Mouse (Mus musculus) liver, embryonic 12.5 days (tissue): Measurements from ENCODE around the gene Efhc1. TPM values are rescaled to one million over a fixed set of nuclear protein-coding genes. Genes with fewer than 3 reads are reported as not detected.

ENCODE experiments used
- ATAC-seq: fragments of 200-750 bp; cut with Nextera tagmentation; 2 replicates; pipeline ENCODE4 v1.8.0; 2017; ENCODE audit warnings: moderate number of reproducible peaks, mild to moderate bottlenecking, moderate library complexity
- H3K27ac ChIP-seq: fragments of 300-500 bp; sonication (generic); 2 replicates; pipeline ENCODE4 v1.5.1; 2016; ENCODE audit warnings: mild to moderate bottlenecking
- H3K27me3 ChIP-seq: fragments of 300-500 bp; sonication (generic); replicated peaks from 2 replicates; pipeline ENCODE4 v1.6.1; 2016; ENCODE audit warnings: mild to moderate bottlenecking, moderate library complexity
- H3K36me3 ChIP-seq: fragments of 300-500 bp; sonication (generic); 2 replicates; pipeline ENCODE4 v1.6.1; 2016; ENCODE audit warnings: mild to moderate bottlenecking, moderate library complexity
- H3K4me1 ChIP-seq: fragments of 300-500 bp; sonication (generic); 2 replicates; pipeline ENCODE4 v1.6.1; 2016
- H3K4me2 ChIP-seq: fragments of 300-500 bp; sonication (generic); 2 replicates; pipeline ENCODE4 v1.6.1; 2016; ENCODE audit warnings: mild to moderate bottlenecking, moderate library complexity
- H3K4me3 ChIP-seq: fragments of 300-500 bp; sonication (generic); 2 replicates; pipeline ENCODE4 v1.5.1; 2016; ENCODE audit warnings: mild to moderate bottlenecking, moderate library complexity
- H3K9ac ChIP-seq: fragments of 300-500 bp; sonication (generic); 2 replicates; pipeline ENCODE4 v1.6.1; 2016; ENCODE audit warnings: mild to moderate bottlenecking, moderate library complexity
- H3K9me3 ChIP-seq: fragments of 300-500 bp; sonication (generic); replicated peaks from 2 replicates; pipeline ENCODE4 v1.6.1; 2016; ENCODE audit warnings: mild to moderate bottlenecking, moderate library complexity
- WGBS: fragments of 180-500 bp; shearing (Covaris S2); methylation state at CpG from one replicate; pipeline ENCODE4 v1.1.7; 2016; ENCODE audit not compliant: insufficient replicate concordance; 5-methylcytosine and 5-hydroxymethylcytosine counted together
- polyA plus RNA-seq: library from polyadenylated mRNA; unstranded; fragments of >200 nt; fragmentation: Nextera tagmentation; extraction: Ambion mirVana; gene quantifications from 2 replicates; pipeline ENCODE4 v1.2.1, GENCODE M21; 2016

The Efhc1 gene
- polyA plus RNA-seq, result 0.62 and 0.77 TPM in 2 replicates

- ATAC-seq, result peak; percentile 94
These were observed at the start of gene Efhc1 for GRCm38 (mm10) chr1:20951300-20951763. TSS of gene Efhc1 (plus strand) at chr1:20951626.

GRCm38 (mm10) chr1:20905501-20906127, 45.8 kb upstream of the Efhc1 start:
- H3K9me3 ChIP-seq, result no peaks in the 10 kb centered on the region
- no peaks in the 10 kb centered on the region for H3K27me3 ChIP-seq
- H3K27ac ChIP-seq, result no peak overlapping the region
- no peak for ATAC-seq
- no peaks in the 10 kb centered on the region for H3K36me3 ChIP-seq
- no peak overlapping the region for H3K4me2 ChIP-seq
- no peak overlapping the region for H3K4me3 ChIP-seq
- WGBS, result 73% methylated on average over 8 of the region's 8 CpGs
- H3K9ac ChIP-seq, result no peak overlapping the region
- no peaks in the 10 kb centered on the region for H3K4me1 ChIP-seq

More at GRCm38 (mm10) chr1:20951300-20951763, at the start of gene Efhc1:
- Histone ChIP-seq H3K4me2 (peak within 1 kb of the TSS; percentile 85), H3K4me3 (peak within 1 kb of the TSS; percentile 60), H3K9me3 (no peaks in the 10 kb centered on the region), H3K27ac (no peak within 1 kb of the TSS), H3K36me3 (no peaks in the 10 kb centered on the region), H3K9ac (peak within 1 kb of the TSS; percentile 55; the same call in 1 of the 2 replicates), H3K4me1 (peaks cover 17% of the 10 kb centered on the region), H3K27me3 (no peaks in the 10 kb centered on the region)
- WGBS, result under 1% methylated on average over 23 of the region's 23 CpGs

DNA sequence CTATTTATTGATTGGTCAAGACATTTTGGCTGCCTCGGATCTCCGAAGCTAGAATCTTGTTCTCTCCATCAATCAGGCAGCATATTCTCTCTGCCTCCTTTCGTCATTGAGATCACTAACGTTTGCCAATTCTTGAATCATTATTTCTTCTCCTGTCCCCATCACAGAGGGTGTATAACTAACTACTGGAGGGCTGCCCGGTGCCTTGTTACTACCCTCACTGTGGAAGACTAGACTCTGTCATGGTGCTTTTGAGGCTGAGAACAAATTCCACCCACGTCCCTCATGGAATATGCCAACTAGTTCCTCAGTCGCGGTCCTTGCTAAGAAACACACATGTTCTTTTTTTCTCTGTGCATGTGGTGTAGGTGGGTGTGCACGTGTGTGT, 45.3 kb upstream of the Efhc1 start:
- H3K4me2 ChIP-seq, result no peak overlapping the region
- H3K4me1 ChIP-seq, result no peaks in the 10 kb centered on the region
- 78% methylated on average over 9 of the region's 9 CpGs for WGBS
- no peak overlapping the region for H3K27ac ChIP-seq
- no peaks in the 10 kb centered on the region for H3K36me3 ChIP-seq
- no peak for ATAC-seq
- H3K9ac ChIP-seq, result no peak overlapping the region
- H3K4me3 ChIP-seq, result no peak overlapping the region
- H3K27me3 ChIP-seq, result no peaks in the 10 kb centered on the region
- no peaks in the 10 kb centered on the region for H3K9me3 ChIP-seq

- 53% methylated on average over 4 of the region's 4 CpGs for WGBS
- ATAC-seq, result no peak
- Histone ChIP-seq H3K9me3 (no peaks in the 10 kb centered on the region), H3K9ac (no peak overlapping the region), H3K36me3 (no peaks in the 10 kb centered on the region), H3K27ac (no peak overlapping the region), H3K4me1 (peaks cover 8% of the 10 kb centered on the region; the same call in 1 of the 2 replicates), H3K4me2 (no peak overlapping the region), H3K4me3 (no peak overlapping the region), H3K27me3 (no peaks in the 10 kb centered on the region)
These were observed 42.9 kb upstream of the Efhc1 start for GRCm38 (mm10) chr1:20908541-20908940.

GRCm38 (mm10) chr1:20912115-20912514, 39.3 kb upstream of the Efhc1 start:
- H3K4me1 ChIP-seq, result peaks cover 8% of the 10 kb centered on the region; the same call in 1 of the 2 replicates
- H3K27ac ChIP-seq, result no peak overlapping the region
- no peak for ATAC-seq
- H3K4me3 ChIP-seq, result no peak overlapping the region
- H3K9ac ChIP-seq, result no peak overlapping the region
- no peak overlapping the region for H3K4me2 ChIP-seq
- no peaks in the 10 kb centered on the region for H3K27me3 ChIP-seq
- H3K36me3 ChIP-seq, result no peaks in the 10 kb centered on the region
- no peaks in the 10 kb centered on the region for H3K9me3 ChIP-seq
- 23% methylated on average over 2 of the region's 2 CpGs for WGBS

DNA sequence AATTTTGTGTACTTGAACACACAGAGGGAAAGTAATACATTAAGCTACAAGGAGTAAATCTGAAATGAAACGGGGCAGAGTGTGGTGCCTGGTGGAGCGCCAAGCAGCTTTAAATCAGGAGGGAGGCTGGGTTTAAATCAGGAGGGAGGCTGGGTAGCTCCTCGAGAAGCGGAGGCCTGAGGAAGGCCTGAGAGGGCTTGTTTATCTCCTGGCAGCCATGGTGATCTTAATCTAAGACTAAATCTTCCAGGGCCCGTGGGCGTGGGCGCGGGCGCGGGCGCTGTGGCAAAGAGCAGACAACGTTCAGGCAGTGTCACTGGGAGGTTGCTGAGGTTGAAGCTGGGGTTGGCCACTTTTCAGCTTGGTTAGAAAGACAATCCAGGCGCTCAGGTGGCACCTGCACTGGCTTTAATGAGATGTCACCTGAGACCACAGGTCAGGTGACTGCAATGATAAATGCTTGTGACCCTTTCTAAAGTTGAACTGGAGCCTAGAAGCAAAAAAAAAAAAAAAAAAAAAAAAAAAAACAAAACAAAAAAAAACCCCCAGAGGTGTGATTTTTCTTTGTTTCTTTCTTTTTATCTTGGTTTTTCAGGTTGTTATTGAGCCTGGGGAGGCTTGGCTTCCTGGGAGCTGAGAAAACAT, 38.8 kb upstream of the Efhc1 start:
- no peaks in the 10 kb centered on the region for H3K9me3 ChIP-seq
- H3K27ac ChIP-seq, result no peak overlapping the region
- no peak for ATAC-seq
- H3K27me3 ChIP-seq, result no peaks in the 10 kb centered on the region
- peaks cover 8% of the 10 kb centered on the region; the same call in 1 of the 2 replicates for H3K4me1 ChIP-seq
- no peak overlapping the region for H3K4me3 ChIP-seq
- no peak overlapping the region for H3K4me2 ChIP-seq
- WGBS, result 33% methylated on average over 13 of the region's 13 CpGs
- no peaks in the 10 kb centered on the region for H3K36me3 ChIP-seq
- no peak overlapping the region for H3K9ac ChIP-seq

- Histone ChIP-seq H3K9ac (no peak overlapping the region), H3K4me3 (no peak overlapping the region), H3K27me3 (no peaks in the 10 kb centered on the region), H3K4me1 (peaks cover 8% of the 10 kb centered on the region; the same call in 1 of the 2 replicates), H3K27ac (no peak overlapping the region), H3K4me2 (no peak overlapping the region), H3K36me3 (no peaks in the 10 kb centered on the region), H3K9me3 (no peaks in the 10 kb centered on the region)
- 69% methylated on average over 3 of the region's 3 CpGs for WGBS
- ATAC-seq, result no peak
These were observed 36.7 kb upstream of the Efhc1 start for GRCm38 (mm10) chr1:20914769-20915168.

DNA sequence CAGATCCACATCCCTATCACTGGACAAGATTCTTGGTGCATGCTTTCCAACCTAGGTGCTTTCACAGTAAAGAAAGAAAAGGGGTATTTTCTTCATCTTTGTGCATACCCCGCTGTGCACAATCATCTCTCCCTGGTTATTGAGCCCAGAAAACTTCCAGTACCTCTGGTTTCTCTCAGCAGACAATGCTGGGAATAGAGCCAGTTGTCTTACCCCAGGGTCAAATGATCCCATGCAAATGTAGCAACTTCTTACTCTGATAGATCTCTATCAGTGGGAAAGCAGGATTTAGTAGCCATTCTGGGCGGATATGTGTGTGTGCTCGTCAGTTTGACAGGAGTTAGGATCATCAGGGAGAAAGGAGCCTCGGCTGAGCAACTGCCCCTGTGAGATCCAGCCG, 35.8 kb upstream of the Efhc1 start:
- ATAC-seq, result no peak
- no peaks in the 10 kb centered on the region for H3K9me3 ChIP-seq
- H3K4me3 ChIP-seq, result no peak overlapping the region
- H3K4me1 ChIP-seq, result peaks cover 8% of the 10 kb centered on the region; the same call in 1 of the 2 replicates
- WGBS, result 71% methylated on average over 5 of the region's 5 CpGs
- H3K27me3 ChIP-seq, result no peaks in the 10 kb centered on the region
- no peak overlapping the region for H3K9ac ChIP-seq
- no peak overlapping the region for H3K27ac ChIP-seq
- no peak overlapping the region for H3K4me2 ChIP-seq
- H3K36me3 ChIP-seq, result no peaks in the 10 kb centered on the region

DNA sequence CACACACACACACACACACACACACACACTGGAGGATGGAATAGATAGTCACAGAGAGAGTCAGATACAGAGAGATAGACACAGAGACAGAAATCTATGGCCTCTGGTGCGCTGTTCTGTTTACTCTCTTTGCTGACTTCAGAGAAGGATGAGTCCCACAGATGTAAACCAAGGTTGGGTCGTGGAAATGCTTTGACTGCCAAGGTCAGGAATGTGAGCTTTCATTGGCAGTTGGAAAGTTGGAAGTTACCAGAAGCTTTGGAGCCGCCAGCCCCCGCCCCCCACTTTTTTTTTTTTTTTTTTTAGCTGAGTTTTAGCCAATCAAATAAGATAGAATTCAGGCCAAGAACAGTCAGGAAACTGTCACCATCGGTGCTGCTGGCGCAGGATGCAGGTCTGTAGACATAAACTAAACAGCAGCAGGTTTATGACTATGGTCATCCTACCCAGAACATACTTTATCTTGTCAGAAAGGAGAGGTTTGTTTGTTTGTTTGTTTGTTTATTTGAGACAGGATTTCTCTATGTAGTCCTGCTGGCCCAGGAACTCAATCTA, 33.9 kb upstream of the Efhc1 start:
- no peak overlapping the region for H3K4me3 ChIP-seq
- no peaks in the 10 kb centered on the region for H3K27me3 ChIP-seq
- no peak overlapping the region for H3K27ac ChIP-seq
- H3K4me1 ChIP-seq, result peaks cover 2% of the 10 kb centered on the region; the same call in 1 of the 2 replicates
- H3K9ac ChIP-seq, result no peak overlapping the region
- H3K36me3 ChIP-seq, result no peaks in the 10 kb centered on the region
- no peak overlapping the region for H3K4me2 ChIP-seq
- 62% methylated on average over 6 of the region's 6 CpGs for WGBS
- no peak for ATAC-seq
- H3K9me3 ChIP-seq, result no peaks in the 10 kb centered on the region

GRCm38 (mm10) chr1:20919728-20920127, 31.7 kb upstream of the Efhc1 start:
- no peak overlapping the region for H3K4me2 ChIP-seq
- H3K27ac ChIP-seq, result no peak overlapping the region
- H3K27me3 ChIP-seq, result no peaks in the 10 kb centered on the region
- no peaks in the 10 kb centered on the region for H3K36me3 ChIP-seq
- no peak overlapping the region for H3K9ac ChIP-seq
- peaks cover 4% of the 10 kb centered on the region; the same call in 1 of the 2 replicates for H3K4me1 ChIP-seq
- 72% methylated on average over 2 of the region's 2 CpGs for WGBS
- no peak for ATAC-seq
- no peaks in the 10 kb centered on the region for H3K9me3 ChIP-seq
- H3K4me3 ChIP-seq, result no peak overlapping the region

- 76% methylated on average over 10 of the region's 10 CpGs for WGBS
- no peak overlapping the region for H3K27ac ChIP-seq
These were observed 30.3 kb upstream of the Efhc1 start for GRCm38 (mm10) chr1:20921081-20921528.

More at GRCm38 (mm10) chr1:20921081-20921528, 30.3 kb upstream of the Efhc1 start:
- no peak overlapping the region for H3K9ac ChIP-seq
- no peak for ATAC-seq
- H3K4me1 ChIP-seq, result peaks cover 5% of the 10 kb centered on the region; the same call in 1 of the 2 replicates
- H3K4me3 ChIP-seq, result no peak overlapping the region
- H3K4me2 ChIP-seq, result no peak overlapping the region
- H3K27me3 ChIP-seq, result no peaks in the 10 kb centered on the region
- H3K9me3 ChIP-seq, result no peaks in the 10 kb centered on the region
- no peaks in the 10 kb centered on the region for H3K36me3 ChIP-seq
